Mouse (Mus musculus) lung, adult 2 months (tissue): ENCODE results near the gene Sntg2.

Source experiments
- CTCF ChIP-seq: fragments of 200-500 bp; IDR thresholded peaks from 2 replicates; pipeline ENCODE4 v1.5.1; 2011; ENCODE audit warnings: mild to moderate bottlenecking, low read length, control low read depth; ENCODE audit not compliant: insufficient read depth
- POLR2A ChIP-seq: fragments of 200-500 bp; IDR thresholded peaks from 2 replicates; pipeline ENCODE4 v1.6.1; 2011; ENCODE audit warnings: low read depth, mild to moderate bottlenecking, control low read depth, low read length, borderline replicate concordance; ENCODE audit errors: extremely low read depth

DNA sequence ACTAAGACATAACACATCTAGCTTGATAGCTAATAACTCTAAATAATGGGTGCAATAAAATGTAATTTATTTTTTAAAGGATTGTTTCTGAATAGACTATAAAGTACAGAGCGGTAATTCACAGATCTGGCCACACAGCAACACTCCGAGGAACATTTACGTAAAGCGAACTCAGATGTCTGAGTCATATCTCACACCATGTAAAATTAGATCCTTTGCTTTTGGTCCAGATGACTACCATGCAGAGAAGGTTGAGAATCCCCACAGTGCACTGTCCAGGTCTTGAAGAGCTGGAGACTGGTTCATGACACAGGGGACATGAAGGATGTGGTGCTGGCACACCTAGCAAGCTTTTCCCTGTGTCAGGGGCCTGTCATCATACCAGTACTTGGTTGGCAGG lies 145.2 kb downstream of the Sntg2 start:
- TF ChIP-seq CTCF (no peak), POLR2A (no peak)
